Mouse (Mus musculus) cerebellum, adult 11 months (tissue): ENCODE data around the gene Scrn2.

ENCODE experiments used
- DNase-seq: peaks from one replicate; pipeline ENCODE4 v3.0.0; 2022

Scrn2 gene

DNA sequence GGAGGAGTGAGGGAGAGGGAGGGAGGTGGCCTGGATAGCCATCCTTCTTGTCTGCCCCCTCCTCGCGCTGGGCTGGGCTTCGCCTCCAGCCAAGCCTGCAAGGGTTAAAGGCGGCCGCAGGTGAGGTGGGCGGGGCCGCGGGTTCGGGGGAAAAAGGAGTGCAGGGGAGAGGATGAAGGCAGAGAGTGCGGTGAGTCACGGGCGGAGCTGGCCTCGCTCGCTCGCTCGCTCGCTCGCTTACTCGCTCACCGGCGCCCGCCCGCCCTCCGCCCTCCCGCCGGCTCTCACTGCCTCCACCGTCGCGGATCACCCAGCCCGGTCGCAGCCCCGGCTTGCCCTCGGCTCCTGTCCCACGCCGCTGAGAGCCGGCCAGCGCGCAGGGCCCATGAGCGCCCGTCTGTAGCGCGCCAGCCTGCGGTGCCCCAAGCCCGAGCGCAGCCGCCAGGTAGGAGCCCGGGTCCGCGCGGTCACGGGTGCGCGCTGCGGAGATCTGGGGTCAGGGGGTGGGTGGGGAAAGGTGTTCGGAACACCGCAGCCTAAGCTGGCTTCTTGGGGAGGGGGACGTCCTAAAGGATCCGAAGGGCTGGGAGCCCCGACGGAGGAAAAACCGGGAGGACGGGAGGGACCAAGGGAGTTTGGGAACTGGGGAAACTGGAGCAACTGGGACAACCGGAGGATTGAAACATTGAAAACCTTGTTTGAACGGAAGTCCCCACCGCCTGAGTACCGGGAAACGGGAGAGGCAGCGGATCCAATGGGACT is 11.0 kb upstream of the Scrn2 start:
- DNase-seq = no peak

DNA sequence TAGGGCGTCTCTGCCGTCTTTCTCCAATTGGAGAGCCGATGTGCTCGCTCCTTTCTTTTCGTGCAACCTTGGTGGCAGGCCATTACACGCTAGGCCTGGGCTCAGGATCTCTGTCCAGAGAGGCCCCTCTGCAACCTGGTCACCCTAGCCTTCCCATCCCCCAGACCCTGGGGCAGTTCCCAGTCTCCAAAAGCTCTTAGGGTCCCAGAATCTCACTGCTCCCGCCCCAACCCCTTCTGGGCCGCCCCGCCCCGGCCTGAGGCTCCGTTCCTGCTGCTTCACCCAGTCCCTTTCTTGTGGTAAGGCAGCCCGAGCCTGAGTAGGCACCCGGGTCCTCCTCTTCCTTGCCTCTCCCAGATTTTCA is 10.4 kb upstream of the Scrn2 start:
- DNase-seq = no peak

DNA sequence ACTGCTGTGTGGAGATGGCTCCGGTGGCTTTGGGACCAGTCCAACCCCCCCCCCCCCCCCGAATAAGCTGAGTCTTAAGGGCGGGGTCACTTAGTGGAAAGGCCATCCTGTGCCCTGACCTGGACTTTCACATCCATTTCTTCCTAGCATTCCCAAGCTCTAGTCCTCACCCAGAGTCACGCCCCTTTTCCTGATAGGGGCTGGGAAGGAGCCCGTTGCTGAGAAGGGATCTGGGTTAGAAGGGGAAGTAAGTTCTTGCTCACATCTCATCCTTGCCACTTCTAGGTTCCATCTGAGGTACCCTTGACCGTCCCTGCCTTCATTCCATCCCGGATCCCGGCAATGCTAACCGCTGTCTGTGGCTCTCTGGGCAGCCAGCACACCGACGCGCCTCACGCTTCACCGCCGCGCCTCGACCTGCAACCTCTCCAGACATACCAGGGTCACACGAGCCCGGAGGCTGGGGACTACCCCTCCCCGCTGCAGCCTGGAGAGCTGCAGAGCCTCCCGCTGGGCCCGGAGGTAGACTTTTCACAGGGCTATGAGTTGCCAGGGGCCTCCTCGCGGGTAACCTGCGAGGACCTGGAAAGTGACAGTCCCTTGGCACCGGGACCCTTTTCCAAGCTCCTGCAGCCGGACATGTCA is 8.5 kb upstream of the Scrn2 start:
- no peak for DNase-seq

DNA sequence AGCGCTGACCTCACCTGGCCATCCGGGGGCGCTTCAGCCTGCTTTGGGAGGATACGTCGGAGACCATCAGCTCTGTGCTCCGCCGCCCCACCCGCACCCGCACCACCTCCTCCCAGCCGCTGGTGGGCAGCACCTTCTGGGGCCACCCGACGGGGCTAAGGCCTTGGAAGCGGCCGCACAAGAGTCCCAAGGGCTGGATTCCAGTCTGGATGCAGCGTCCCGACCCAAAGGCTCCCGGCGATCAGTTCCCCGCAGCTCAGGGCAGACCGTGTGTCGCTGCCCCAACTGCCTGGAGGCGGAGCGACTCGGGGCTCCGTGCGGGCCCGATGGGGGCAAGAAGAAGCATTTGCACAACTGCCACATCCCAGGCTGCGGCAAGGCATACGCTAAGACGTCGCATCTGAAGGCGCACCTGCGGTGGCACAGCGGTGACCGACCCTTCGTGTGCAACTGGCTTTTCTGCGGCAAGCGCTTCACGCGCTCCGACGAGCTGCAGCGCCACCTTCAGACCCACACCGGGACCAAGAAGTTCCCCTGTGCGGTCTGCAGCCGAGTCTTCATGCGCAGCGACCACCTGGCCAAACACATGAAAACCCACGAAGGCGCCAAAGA is 7.8 kb upstream of the Scrn2 start:
- DNase-seq = peak; percentile 66

DNA sequence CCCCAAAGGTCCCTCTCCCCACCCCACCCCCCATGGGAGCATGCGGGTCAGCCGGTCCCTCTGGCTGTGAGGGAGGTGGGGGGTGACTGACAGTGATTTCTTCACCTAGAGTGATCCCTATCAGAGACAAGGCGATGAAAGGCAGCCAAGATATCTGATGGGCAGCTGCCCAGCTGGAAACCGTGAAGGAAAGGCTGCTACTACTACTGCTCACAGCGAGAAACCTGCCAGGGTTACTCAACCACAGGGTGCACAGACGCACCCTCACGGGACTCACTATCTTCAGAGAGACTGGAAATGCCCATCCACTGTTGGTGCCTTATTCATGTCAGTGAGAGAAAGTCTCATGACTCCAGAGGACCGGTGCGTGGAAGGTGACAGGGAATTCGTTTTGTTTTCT is 4.8 kb upstream of the Scrn2 start:
- DNase-seq = no peak

DNA sequence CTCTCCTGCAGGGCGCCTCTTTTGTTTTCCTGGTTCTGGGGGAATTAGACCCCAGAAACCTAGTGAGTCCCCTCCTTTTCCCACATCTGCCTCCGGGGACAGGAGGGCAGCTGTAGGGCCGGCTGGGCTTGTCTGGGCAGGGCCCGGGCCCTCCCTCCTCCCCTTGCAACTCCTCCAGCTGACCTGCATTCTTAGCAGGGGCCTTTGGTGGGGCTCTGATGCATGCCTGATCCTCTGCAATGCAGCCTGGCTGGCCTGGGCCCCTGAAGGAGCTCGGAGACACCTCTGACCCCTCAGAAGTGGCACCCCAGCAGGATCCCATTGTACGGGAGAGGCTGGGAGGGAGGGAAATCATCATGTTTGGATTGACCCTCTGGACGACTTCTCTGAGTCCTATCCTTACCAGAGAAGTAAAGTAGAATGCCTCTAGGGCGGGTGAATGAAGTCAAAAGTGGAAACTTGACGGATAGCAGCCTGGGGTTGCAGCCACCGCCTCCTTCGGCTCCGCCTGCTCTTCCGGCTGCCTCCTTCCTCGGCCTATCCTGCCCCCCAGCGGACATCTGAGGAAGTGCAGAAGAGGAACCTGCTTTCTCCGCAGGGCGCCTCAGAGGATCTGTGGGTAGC is 3.9 kb upstream of the Scrn2 start:
- peak; percentile 79 for DNase-seq

DNA sequence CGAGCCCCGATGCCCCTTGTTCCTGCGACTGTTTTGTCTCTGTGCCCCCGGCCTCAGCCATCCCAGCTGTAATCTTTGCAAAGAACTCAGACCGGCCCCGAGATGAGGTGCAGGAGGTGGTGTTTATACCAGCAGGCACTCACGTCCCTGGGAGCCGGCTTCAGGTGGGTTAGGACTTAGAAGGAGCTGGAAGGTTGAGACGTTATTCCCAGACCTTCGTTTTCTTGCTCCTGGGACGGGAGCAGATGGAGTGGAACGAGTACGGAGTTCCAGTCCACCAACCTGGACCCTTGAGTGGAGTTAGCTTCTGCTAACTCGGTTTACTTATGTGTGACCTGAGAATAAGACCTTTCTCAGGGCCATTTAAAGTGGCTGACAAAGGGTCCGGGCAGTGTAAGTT is 688 bp downstream of the Scrn2 start:
- no peak for DNase-seq

DNA sequence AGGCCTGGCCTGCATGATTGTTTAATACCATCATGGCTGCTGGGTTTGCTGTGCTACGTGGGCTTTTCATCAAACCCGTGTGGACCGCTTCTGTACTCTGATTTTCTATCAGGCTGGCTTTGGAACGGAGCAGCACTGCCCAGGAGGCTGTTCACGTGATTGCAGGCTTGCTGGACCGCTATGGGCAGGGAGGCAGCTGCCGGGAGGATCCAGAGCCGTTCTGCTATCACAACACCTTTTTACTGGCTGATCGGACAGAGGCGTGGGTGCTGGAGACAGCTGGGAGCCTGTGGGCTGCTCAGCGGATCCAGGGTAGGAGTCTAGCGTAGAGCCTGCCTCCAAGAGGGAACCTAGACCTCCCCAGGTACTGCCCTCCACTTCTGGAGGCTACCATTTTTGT is 2.2 kb downstream of the Scrn2 start:
- no peak for DNase-seq

DNA sequence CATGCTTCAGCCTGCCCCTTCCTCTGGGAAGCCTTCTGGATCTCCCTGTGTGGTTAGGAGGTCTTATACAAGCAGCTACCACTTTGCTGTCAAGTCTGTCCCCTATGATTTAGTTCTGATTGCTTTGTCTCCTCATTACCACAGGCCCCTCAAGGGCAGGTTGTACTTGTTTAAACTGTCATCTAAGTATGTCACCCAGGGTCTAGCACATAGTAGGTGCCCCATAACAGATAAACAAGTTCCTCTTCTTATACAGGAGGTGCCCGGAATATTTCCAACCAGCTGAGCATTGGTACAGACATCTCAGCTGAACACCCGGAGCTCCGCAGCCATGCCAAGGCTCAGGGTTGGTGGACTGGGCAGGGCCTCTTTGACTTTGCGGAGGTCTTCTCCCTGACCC is 2.8 kb downstream of the Scrn2 start:
- DNase-seq = no peak

DNA sequence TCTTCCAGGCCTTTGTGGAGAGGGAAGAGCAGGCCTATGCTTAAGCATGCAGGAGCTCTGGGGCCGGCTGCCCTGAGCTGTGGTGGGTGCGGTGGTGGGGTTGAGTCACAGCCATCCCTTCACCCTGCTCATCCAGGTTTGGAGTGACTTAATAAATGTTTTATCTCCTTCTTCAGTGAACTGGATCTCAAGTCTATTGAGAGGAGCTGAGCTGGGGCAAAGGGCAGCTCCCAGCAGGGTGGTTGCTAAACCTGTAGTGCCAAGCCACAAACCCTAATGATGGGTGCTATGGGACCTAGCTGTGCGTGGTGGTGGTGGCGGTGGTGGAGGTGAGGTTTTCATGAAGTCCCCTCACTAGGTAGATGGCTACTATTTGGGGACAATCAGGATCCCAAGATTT is 4.0 kb downstream of the Scrn2 start:
- no peak for DNase-seq

DNA sequence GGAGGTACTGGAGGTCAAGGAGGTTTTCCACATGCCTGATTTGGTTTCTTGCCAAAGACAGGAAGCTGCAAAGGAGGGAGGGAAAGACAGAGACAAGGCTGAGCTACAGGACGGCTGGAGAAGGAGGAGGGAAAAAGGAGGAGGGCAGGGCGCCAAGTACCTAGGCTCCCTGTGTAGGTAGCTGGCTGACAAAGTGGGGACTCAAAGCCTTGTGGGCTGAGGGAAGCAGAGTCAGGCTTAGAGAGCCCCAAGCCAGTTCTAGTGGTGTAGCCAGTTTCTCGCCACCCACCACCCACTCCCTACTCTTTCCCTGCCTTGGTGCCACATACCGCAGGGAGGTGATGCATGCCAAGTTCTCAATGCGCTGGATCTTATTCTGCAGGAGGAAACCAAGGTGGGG is 6.4 kb downstream of the Scrn2 start:
- DNase-seq = no peak

DNA sequence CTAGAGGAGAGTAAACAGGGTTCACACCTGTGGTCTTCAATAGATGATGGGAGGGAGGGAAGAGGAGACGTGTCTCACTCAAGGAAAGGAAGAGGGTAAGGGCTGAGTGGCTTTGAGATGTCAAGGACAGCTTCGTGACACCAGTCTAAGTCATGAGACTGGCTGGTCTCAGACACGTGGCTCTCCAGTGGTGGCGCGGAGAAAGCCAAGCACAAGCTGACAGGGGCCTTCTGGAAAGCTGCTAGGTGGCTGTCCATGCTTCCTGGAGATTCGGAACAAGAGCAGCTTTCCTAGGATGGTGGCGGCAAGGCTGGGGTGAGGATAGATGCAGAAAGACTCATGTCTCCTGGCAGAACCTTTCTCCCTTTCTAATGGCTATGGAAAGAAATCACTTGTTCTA is 9.1 kb downstream of the Scrn2 start:
- DNase-seq = no peak

DNA sequence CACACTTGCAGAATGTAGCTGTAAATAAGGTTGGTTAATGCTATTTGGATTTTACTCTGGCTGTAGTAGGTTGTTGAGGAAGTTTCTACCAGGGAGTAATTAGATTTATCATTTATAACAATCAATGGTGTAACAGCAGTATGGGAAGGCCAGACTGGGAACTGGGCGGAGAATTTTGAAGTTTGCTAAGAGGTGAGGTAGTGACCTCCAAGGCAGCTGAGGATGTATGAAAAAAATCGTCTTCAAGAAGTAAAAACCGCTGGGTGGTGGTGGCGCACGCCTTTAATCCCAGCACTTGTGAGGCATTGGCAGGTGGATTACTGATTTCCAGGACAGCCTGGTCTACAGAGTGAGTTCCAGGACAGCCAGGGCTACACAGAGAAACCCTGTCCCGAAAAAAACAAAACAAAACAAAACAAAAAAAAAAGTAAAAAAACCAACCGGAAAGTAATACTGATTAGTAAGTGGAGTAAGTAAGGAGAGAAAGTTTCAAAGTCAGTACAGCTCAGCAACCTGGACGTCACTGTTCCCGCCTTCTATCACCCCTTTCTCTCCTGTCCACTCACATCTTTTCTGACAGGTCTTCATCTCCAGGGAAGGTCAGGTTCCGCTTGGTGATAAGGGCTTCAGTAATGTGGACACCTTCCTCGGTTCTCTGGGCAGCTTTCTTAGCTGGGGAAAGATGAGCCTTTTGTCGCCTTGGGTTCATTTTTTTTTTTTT is 10.7 kb downstream of the Scrn2 start:
- DNase-seq = no peak

DNA sequence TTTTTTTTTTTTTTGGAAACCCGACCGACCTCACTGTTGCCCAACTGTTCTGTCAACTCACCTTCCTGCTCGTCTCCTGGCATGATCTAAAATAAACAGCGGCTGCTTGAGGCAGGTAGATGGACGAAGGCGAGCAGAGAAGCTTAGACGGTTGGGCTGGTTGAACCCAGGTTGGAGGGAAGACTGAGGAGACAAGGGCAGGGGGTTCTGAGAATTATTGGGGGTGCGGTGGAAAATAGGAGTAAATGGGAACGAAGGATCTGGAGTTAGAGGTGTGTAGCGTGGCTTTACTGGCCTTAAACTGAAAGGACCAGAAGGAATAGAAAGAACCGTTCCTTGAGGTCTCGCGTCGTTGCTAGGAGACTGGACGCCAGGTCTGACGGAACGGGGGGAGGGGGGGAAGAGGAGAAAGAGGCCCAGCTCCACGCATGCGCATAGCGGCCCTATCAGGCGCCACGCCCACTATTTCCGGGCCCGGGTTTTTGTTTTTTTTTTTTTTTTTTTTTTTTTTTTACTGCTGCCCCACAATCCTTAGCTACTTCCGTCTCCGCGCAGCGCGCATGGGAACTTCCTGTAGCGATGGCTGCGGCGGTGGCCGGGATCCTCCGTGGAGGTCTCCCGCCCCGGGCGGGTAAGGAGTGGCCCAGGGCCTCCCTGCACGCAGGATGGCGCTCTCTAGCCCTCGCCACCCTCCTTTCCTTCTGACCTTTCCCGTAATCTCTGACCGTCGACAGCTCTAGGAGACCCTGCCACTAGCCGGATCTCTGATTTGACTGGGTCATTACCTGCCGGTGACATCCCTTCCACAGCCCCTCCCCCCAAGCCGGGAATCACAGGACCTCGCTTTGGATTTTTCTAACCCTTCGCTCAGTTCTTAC is 11.5 kb downstream of the Scrn2 start, which contains the start of the genes Lrrc46 and Mrpl10:
Gene Lrrc46, minus strand, starts transcription at position 386 of the 878 bp plus-strand sequence.
Gene Mrpl10, plus strand, starts transcription at position 539 of the 878 bp plus-strand sequence.
- DNase-seq = peak; percentile 81

DNA sequence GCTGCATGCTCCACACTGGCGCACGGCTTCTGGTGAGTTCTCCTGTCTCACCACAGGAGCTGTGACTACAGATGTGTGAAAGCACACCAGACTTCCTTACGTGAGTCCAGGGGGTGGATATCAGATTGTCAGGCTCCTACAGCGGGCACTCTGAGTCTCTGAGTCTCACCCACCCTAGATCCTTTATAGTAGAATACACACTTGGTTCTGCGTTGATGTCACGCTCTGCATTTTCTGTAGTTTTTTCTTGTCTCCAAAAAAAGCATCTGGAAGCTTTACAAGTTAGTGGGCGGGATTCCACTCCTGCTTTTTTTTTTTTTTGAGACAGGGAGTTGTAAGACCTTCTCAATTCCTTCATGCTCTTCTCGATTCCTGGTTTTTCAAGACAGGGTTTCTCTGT is 15.2 kb downstream of the Scrn2 start:
- DNase-seq = no peak

DNA sequence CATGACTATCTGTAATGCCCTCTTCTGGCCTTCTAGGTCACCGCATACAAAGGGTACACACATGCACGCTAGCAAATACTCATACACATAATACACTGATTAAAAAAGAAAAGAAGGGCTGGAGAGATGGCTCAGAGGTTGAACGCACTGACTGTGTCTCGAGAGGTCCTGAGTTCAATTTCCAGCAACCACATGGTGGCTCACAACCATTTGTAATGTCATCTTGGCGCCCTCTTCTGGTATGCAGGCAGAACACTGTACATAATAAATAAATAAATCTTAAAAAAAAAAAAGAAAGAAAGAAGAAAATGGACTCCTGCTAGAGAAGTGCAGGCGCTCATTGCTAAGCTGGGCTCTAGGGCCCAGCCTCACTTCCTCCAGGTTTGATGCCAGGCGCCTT is 16.1 kb downstream of the Scrn2 start:
- DNase-seq = no peak

DNA sequence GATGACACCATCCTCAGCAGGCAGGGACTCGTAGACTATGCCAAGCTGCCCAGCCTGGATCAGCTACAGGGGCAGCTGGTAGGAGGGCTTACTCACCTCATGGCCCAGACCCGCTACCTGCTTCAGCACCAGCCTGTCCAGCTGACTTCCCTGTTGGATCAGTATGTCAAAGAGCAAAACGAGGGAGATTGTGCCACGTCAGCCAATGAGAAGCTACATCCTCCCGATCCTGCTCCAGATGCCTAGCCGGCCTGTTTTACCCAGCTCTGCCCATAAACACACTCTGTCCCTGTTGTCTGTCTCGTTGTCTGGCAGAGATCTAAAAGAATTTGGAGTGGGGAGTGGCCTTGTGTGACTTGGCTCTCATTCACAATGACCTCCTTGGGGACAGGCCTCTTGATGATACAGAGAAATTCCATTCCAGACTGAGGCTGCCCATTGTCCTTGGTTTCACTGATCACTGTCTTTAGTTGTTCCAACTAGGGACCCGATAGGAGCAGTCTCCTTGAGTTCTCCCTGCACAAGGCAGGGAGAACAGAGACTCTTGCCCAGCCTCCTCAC is 18.4 kb downstream of the Scrn2 start:
- DNase-seq = no peak

DNA sequence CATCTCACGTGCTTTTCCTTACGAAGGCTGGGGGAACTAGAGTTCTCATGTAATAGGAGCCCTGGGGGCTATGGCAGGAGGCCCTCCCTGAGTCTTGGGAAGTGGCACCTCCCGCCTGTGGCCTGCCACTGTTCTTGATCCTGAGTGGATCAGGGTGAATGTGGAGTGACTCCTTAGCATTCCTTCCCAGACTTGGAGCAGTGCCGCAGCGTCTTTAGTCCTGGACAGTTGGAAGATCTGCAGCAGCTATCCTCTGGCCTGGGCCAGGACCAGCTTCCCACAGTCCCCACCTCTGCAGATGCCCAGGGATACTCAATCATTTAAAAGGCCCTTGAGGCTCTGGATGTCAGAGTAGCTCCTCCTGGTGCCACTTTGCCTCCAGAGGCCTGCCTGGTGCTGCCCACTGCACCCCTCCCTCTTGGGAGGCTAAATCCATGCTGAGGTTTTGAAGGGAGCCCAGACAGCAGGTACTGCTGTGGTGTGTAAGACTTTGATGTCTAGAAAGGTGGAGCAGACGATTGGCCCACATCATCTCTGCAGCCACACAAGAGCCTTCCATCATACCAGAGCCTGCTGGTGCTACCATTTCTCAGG is 19.9 kb downstream of the Scrn2 start:
- DNase-seq = no peak

DNA sequence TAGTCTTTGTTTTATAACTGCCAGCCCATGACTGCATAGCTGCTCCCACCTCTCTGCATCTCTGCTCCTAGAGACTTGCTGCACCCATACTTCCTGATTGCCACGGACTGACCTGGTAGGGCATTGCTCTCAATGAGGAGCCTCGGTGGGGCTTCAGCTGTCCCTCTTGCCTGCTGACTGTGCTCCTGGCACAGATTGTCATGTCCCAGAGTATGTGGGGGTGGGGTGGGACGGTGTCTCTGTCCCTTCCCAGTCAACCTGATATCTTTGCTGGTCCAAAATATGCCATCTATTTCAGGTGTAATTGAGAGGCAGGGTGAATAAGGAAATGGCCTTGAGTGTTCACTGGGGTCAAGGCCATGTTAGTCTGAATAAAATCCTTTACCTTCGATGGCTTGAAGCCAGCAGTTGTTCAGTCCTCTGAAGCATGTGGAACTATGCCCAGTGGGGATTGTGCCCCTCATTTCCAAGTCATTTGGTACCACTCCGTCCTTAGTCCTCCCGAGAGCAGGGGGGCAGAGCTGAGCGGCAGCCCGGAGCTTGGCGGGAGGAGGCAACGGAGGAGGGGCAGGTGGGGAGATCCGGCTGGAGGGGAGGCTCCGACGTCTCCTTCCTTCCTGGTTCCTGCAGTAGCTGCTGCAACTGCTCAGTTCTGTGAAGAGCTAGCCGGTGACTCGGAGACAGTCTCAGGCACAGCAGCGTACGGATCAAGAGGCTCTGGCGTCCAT is 20.6 kb downstream of the Scrn2 start, which contains the start of gene Osbpl7:
Gene Osbpl7, plus strand, starts transcription at position 413 of the 728 bp plus-strand sequence.
- peak; percentile 68 for DNase-seq

DNA sequence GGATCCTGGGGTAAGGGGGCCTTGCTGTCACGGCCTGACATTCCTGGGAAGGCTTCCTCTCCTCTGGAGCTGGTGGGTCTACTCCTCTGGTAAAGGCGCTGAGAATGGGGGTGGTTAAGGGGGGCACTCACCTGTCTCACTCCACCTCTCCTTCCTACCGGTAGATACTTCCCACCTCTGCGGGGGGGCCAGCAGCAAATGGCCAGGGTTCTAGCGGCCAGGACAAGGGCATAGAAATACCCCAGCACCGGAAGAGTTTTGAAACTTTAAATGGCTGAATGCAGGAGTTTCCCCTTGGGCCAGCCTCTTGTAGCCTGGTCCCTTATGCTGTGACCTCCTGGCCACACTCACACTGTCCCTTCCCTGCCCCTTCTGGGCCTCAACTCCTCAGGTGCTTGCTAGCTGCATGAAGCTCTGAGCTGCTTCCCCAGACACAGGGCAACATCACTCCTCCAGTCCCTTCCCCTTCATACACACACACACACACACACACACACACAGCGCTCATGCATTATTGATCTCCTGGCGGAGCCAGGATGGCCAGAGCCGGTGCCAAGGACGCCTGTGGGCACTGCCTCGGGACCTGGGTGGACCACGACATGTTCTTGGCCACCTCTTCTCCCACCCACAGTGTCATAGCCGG is 21.3 kb downstream of the Scrn2 start:
- DNase-seq = no peak
